Mouse (Mus musculus) heart, adult 2 months (tissue): ENCODE data around the gene Mrpl46. TPM values are rescaled to one million over a fixed set of nuclear protein-coding genes. Genes with fewer than 3 reads are reported as not detected.

Experiments
- DNase-seq, 2 experiments: peaks; one replicate each; pipeline ENCODE4 v3.0.0; 2021
- H3K27ac ChIP-seq: fragments of 200-600 bp; 2 replicates; pipeline ENCODE4 v1.8.1; 2022
- H3K27me3 ChIP-seq: fragments of 200-500 bp; 2 replicates; pipeline ENCODE4 v1.6.1; 2012; ENCODE audit warnings: mild to moderate bottlenecking, low read length, inconsistent platforms, mixed read lengths; ENCODE audit not compliant: control insufficient read depth, insufficient read depth
- H3K36me3 ChIP-seq: fragments of 200-500 bp; 2 replicates; pipeline ENCODE4 v1.6.1; 2012; ENCODE audit warnings: low read length, inconsistent platforms; ENCODE audit not compliant: control insufficient read depth, insufficient read depth
- H3K4me1 ChIP-seq: fragments of 200-500 bp; 2 replicates; pipeline ENCODE4 v1.6.1; 2011; ENCODE audit warnings: low read length; ENCODE audit not compliant: control insufficient read depth, insufficient read depth
- H3K4me3 ChIP-seq: fragments of 200-600 bp; 2 replicates; pipeline ENCODE4 v1.8.1; 2022
- H3K79me2 ChIP-seq: fragments of 200-500 bp; replicated peaks from 2 replicates; pipeline ENCODE4 v1.6.1; 2012; ENCODE audit warnings: mild to moderate bottlenecking, inconsistent platforms, low read length, moderate library complexity, mixed read lengths; ENCODE audit not compliant: control insufficient read depth, insufficient read depth
- H3K9ac ChIP-seq: fragments of 200-500 bp; 2 replicates; pipeline ENCODE4 v1.6.1; 2012; ENCODE audit warnings: low read depth, mild to moderate bottlenecking, control low read depth, inconsistent platforms, low read length, mixed read lengths
- CTCF ChIP-seq: fragments of 200-600 bp; IDR thresholded peaks from 2 replicates; pipeline ENCODE4 v1.8.1; 2022; ENCODE audit warnings: antibody characterized with exemption, mild to moderate bottlenecking, moderate library complexity
- EP300 ChIP-seq: fragments of 200-500 bp; IDR thresholded peaks from 2 replicates; pipeline ENCODE4 v1.6.1; 2011; ENCODE audit warnings: low read depth, low read length, control low read depth; ENCODE audit not compliant: insufficient read depth
- POLR2A ChIP-seq: fragments of 200-500 bp; IDR thresholded peaks from 2 replicates; pipeline ENCODE4 v1.6.1; 2011; ENCODE audit warnings: mild to moderate bottlenecking, low read depth, low read length, control low read depth; ENCODE audit not compliant: insufficient read depth
- WGBS: fragments of 180-500 bp; shearing (Covaris S2); methylation state at CpG from one replicate; pipeline ENCODE4 v1.1.7; 2018; 5-methylcytosine and 5-hydroxymethylcytosine counted together
- intact Hi-C: fragments of 180-260 bp; cut with DNase I; formaldehyde crosslinking; loops from one replicate; pipeline ENCODE4 v1.15.1; 2025
- polyA plus RNA-seq: library from polyadenylated mRNA; depleted of rRNA; stranded (reverse); fragments of >200 nt; gene quantifications from 2 replicates; pipeline ENCODE4 v1.2.3, GENCODE M21; 2012; rRNA removed
- total RNA-seq, 2 experiments: library from RNA; stranded (reverse); gene quantifications; 2 replicates each; pipeline ENCODE4 v1.2.3; 2021

Gene Mrpl46
- total and polyA plus RNA-seq, 3 experiments, result 27.4 to 52.0 (median 48.6) TPM

GRCm38 (mm10) chr7:78737614-78738210 is 45.6 kb downstream of the Mrpl46 start, which contains the start of gene Ntrk3:
Gene Ntrk3, minus strand, starts transcription at chr7:78738012.
- no peaks in the 10 kb centered on the region for H3K27me3 ChIP-seq
- no peak within 1 kb of the TSS for H3K4me3 ChIP-seq
- 78% methylated on average over 5 of the region's 5 CpGs for WGBS
- DNase-seq, result no peak
- H3K27ac ChIP-seq, result no peak within 1 kb of the TSS
- intact Hi-C loops, result no loop called here
- no peaks in the 10 kb centered on the region for H3K79me2 ChIP-seq
- H3K36me3 ChIP-seq, result no peaks in the 10 kb centered on the region
- H3K9ac ChIP-seq, result no peak within 1 kb of the TSS
- no peak for TF ChIP-seq EP300
- H3K4me1 ChIP-seq, result no peaks in the 10 kb centered on the region

GRCm38 (mm10) chr7:78737196-78737595 is 46.1 kb downstream of the Mrpl46 start:
- no peak overlapping the region for H3K27ac ChIP-seq
- no peaks in the 10 kb centered on the region for H3K4me1 ChIP-seq
- no peaks in the 10 kb centered on the region for H3K27me3 ChIP-seq
- WGBS, result 89% methylated on average over 6 of the region's 6 CpGs
- TF ChIP-seq POLR2A (no peak), CTCF (no peak), EP300 (no peak)
- H3K36me3 ChIP-seq, result no peaks in the 10 kb centered on the region
- intact Hi-C loops, result no loop called here
- H3K9ac ChIP-seq, result no peak overlapping the region
- no peak for DNase-seq
- no peaks in the 10 kb centered on the region for H3K79me2 ChIP-seq
- H3K4me3 ChIP-seq, result no peak overlapping the region

- Histone ChIP-seq H3K27ac (no peak overlapping the region), H3K27me3 (no peaks in the 10 kb centered on the region), H3K9ac (no peak overlapping the region), H3K4me1 (no peaks in the 10 kb centered on the region), H3K79me2 (no peaks in the 10 kb centered on the region), H3K4me3 (no peak overlapping the region), H3K36me3 (no peaks in the 10 kb centered on the region)
- no peak for DNase-seq
- no peak for TF ChIP-seq CTCF
- TF ChIP-seq EP300, result no peak
- TF ChIP-seq POLR2A, result no peak
- 71% methylated on average over 8 of the region's 8 CpGs for WGBS
- intact Hi-C loops, result no loop called here
Measured at GRCm38 (mm10) chr7:78731391-78731790, 51.9 kb downstream of the Mrpl46 start.

Other genes with a start within 250 kb of the Mrpl46 start
- gene Ntrk3, start 45.5 kb downstream of the Mrpl46 start, total RNA-seq, result 1 to 10 TPM; 1.4 to 1.8 TPM
- 4.8 and 9.1 TPM in 2 replicates for gene Ntrk3, start 45.5 kb downstream of the Mrpl46 start, polyA plus RNA-seq
- gene Mrps11, start 412 bp downstream of the Mrpl46 start, total RNA-seq, result 10 to 100 TPM; 40.5 to 40.6 TPM
- gene Mrps11, start 412 bp downstream of the Mrpl46 start, polyA plus RNA-seq, result 38.0 and 50.0 TPM in 2 replicates
- gene Det1, start 63.7 kb upstream of the Mrpl46 start, total RNA-seq, result 10 to 100 TPM; 13.2 to 13.8 TPM
- 14.6 and 18.3 TPM in 2 replicates for gene Det1, start 63.7 kb upstream of the Mrpl46 start, polyA plus RNA-seq
- 10 to 100 TPM; 33.9 to 39.0 TPM for gene Aen, start 112.3 kb upstream of the Mrpl46 start, total RNA-seq
- gene Aen, start 112.3 kb upstream of the Mrpl46 start, polyA plus RNA-seq, result 23.5 and 31.2 TPM in 2 replicates
- 10 to 100 TPM in 1 of 2 experiments, 1 to 10 TPM in 1; 6.2 to 30.3 TPM for gene Isg20, start 129.9 kb upstream of the Mrpl46 start, total RNA-seq
- 15.3 and 88.6 TPM in 2 replicates for gene Isg20, start 129.9 kb upstream of the Mrpl46 start, polyA plus RNA-seq